Mouse (Mus musculus) left cerebral cortex, postnatal 36 days (tissue): ENCODE data around the gene Kctd19. TPM values are rescaled to one million over a fixed set of nuclear protein-coding genes. Genes with fewer than 3 reads are reported as not detected.

ENCODE experiments used
- DNase-seq, 2 experiments: peaks; one replicate each; pipeline ENCODE4 v3.0.0; 2021 to 2022; ENCODE audit warnings: low spot score in 2 of 2, mixed read lengths in 1 of 2
- intact Hi-C: fragments of 180-260 bp; cut with DNase I; formaldehyde crosslinking; loops from one replicate; pipeline ENCODE4 v1.15.1; 2025
- total RNA-seq, 2 experiments: library from RNA; stranded (reverse); gene quantifications; 2 replicates each; pipeline ENCODE4 v1.2.3; 2021

The Kctd19 gene
- total RNA-seq, 2 experiments from 2014 or later, result not detected

DNA sequence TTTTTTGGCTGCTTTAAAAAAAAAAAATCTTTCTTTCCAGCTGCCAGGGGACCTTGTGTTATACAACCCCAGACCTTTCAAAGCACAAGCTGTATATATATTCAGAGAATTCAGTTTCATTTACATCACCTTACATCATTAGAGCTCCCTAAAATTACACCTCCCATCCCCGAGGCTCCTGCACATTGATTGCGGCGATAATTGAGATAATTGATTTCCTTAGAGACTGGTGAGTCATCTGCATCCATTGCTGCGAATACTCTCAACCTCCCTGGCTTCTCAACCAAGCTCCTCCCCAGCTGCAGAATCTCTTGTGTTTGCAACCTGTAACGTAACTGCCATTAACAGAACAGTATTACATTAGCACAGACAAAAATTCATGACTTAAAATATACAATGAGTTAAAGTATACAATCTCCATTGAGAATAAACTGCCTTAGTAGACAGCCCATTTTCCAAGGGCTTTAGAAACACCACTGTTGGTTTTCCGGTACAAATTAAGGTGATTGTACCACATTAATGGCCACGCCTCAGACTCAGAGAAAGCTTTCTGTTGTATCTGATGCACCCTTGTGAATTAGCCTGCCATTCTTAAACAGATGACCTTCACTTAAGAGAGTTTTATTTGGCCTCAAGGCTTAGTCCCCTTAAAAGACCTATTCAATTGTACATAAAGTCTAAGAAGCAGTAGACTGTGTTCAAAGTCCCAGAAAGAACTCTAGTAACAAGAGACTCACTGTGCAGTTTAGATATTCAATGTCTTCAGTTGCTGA is 18.6 kb upstream of the Kctd19 start:
- intact Hi-C loops, result no loop called here

DNA sequence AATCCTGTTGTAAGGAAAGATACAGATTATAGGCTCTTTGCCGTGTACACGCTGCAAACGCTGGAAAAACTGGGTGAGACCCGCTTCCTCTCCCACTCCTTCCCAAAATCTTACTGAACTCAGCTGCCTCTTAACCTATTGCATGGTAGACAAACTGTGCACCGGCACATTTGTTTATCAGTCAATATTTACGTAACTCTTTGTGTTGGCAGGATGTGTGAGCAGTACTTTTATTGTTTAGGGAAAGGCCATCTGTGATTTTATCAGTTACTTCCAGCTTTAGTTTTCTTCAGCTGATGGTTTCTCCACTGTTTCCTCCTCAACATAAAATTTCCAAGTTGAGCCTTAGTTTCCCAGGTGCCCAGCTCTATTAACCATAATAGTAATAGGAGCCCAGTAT is 13.6 kb upstream of the Kctd19 start:
- no peak for DNase-seq
- intact Hi-C loops, result no loop called here

More for the DNA sequence above, 18.6 kb upstream of the Kctd19 start:
- no peak for DNase-seq

DNA sequence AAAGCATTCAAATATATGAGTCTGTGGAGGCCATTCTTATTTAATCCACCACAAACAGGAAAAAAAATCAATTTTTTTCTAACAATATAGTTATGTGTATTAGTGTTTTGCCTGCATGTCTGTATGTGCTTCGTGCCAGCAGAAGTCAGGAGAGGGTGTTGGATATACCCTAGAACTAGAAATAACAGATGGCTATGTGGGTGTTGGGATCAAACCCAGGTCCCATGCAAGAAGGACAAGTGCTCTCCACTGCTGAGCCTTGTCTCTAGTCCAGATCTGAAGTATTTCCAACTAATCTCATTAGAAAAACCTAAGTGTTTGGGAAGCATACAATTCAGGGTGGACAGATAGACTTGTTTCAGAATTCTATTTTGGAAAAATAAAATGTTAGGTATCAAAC is 8.7 kb upstream of the Kctd19 start:
- DNase-seq, result no peak
- intact Hi-C loops, result no loop called here

DNA sequence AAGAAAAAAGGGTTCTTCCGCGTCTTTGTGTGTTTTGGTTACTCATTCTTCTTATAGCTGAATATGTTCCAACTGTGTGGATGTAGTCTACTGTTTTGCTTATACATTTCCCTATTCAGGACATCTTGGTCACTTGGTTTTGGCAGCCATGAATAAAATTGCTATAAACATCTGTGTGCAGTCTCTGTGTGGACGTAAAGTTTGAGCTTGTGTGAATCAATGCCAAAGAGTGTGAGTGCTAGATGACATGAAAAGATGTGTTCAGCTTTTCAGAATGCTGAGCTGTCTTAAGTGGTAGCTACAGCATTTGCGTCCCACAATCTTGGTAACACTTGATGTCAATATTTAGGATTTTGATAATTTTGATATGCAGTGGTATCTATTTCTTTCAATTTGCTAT is 6.5 kb upstream of the Kctd19 start:
- intact Hi-C loops, result no loop called here
- no peak for DNase-seq

DNA sequence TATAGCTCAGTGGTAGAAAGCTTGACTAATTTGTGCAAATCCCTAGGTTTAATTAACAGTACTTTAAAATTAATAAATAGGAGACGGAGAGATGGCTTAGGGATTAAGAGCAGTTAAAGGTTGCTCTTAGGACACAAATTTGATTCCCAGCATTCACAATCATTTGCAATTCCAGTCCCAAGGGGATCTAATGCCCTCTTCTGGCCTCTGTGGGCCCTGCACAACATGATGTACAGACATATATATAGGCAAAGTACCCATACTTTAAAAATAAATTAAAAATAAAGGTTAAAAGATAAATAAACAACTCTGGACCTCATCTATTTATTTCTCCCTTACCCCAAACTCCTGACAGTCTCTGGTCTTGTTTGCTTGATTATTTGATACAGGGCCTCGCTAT is 5.7 kb upstream of the Kctd19 start:
- no peak for DNase-seq
- intact Hi-C loops, result no loop called here

DNA sequence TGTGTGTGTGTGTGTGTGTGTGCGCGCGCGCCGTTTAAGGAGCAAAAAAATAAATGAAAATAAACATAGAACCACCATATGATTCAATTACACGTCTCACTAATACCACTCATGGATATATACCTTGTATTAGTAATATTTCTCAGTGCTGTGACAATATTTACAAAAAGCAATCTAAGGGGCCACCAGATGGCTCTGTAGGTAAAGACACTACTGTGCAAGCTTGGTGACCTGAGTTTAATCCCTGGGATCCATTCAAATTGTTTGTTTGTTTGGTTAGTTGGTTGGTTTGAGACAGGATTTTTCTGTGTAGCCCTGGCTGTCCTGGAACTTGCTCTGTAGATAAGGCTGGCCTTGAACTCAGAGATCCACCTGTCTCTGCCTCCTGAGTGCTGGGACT is 3.4 kb downstream of the Kctd19 start:
- intact Hi-C loops, result no loop called here

DNA sequence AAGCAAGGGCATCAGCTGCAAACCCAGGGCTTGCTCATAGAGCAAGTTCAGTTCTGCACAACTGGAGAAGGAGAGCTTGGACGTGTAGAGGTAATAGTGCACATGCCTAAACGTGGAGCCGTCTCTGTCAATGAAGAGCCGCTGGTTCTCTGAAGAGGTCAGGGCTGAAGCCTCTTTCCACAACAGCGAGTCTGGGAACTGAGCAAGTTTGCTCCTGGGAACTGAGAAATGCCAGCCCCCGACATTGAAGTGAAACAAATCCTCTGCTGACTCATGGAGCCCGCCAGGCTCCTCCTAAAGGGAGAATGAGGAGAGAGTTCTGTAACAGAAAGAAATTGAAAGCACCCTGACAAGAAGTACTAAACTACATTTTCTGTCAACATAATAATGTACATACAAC is 5.0 kb downstream of the Kctd19 start:
- intact Hi-C loops, result no loop called here
- DNase-seq, result no peak

More for the DNA sequence above, 3.4 kb downstream of the Kctd19 start:
- DNase-seq, result no peak

DNA sequence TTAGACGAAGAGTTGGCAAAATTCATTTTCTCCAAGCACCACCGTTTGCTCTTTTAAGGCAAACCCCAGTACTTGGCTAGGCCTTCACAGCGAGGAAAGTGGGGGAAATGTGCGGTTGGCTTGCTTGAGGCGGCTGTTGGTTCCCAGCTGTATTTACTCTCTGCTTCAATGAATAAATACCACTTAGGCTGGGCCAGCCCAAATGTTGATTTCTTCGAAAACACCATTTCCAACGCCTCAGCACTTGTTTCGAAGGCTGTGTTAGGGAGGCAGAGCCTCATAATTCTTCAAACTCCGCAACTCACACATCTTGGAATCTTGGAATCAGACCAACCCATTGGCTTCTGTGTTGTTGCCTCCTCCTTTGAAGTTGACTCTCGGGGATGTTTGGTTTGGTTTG is 6.9 kb downstream of the Kctd19 start:
- no peak for DNase-seq
- intact Hi-C loops, result no loop called here

DNA sequence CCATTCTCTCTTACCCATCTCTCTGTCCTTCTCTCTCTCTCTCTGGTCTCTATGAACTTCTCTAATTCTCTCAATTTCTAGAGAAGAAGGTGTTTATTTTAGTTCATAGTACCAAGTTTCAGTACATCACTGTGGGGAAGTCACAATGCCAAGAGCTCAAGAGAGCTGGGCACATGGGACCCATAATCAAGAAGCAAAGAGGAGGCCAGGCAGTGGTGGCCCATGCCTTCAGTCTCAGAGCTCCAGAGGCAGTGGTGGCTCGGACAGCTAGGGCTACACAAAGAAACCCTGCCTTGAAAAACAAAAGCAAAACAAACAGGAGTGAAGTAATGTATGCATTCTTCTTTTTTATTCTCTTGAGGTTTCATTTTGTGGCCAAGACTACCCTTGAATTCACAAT is 8.8 kb downstream of the Kctd19 start:
- intact Hi-C loops, result no loop called here
- no peak for DNase-seq

DNA sequence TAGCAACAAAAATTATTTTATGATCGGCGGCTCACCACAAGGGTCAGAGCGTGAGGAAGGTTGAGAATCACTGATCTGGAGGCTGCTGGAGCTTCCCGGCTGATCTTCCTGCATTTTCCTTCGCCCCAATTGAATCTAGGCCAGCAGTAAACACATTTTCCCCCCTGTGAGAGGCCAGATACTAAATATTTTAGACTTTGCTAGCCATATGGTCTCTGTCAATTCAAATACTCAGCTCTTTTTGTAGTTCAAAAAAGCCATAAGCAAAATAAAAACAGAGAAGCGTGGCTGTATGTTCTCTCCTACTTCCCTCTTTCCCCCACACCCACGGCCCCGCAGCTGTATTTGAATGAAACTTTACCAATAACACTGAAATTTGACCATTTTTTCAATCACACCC is 9.8 kb downstream of the Kctd19 start:
- intact Hi-C loops, result no loop called here
- no peak for DNase-seq

DNA sequence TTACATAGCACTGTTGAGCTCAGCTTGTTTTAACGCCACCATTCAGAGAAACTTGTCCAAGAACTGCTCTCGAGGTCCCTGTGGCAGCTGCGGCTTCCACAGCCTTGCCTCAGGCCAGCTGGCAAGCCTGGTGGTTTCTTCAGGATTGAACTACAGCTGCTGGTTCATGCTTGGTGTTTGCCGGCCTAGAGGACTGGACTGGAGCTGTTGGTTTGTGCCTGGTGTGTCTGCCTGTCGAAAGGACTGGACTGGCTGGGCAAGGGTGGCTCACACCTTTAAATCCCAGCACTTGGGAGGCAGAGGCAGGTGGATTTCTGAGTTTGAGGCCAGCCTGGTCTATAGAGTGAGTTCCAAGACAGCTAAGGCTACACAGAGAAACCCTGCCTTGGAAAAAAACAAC is 13.3 kb downstream of the Kctd19 start:
- intact Hi-C loops, result no loop called here
- DNase-seq, result no peak

DNA sequence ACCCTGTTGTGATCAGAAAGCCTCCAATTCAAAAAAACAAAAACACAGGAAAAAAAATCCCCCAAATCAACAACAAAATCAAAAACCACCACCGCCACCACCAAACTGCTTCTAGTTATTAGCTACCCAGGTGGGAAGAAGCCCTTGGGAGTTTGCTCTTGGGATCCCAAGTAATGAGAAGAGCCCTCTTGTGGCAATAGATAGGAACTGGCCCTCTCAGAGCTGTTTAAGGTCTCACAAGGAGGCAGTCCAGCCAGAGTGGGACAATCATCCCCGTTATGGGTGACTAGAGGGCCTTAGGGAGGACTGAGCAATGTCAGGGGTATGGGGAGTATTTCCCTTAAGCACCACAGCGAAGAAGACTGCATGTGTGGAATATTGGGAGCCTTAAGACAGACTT is 15.6 kb downstream of the Kctd19 start:
- peak in 1 of 2 experiments; percentile 36 for DNase-seq
- intact Hi-C loops, result loop anchor here (5.0 kb wide), 1 partner anchor 35 kb away; no protein-coding TSS in a partner anchor

DNA sequence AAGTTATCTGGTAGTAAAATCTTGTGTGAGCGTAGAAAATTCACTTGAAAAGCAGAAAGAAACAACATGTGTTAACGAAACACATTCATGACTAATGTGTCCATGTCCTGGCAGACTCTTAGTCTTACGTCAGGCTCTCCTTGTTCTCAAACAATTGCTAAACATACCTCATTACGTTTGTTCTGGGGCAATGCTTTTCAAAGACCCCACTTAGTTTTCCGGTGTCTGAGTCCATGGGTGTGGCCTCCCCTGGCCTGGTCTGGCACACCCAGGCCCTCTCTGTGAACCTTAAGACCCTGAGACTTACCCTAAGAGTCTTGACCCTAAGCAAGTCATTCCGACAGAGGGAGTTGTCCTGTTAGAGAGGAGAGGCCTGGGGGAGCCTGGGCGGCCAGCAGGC is 19.4 kb downstream of the Kctd19 start:
- intact Hi-C loops, result no loop called here

DNA sequence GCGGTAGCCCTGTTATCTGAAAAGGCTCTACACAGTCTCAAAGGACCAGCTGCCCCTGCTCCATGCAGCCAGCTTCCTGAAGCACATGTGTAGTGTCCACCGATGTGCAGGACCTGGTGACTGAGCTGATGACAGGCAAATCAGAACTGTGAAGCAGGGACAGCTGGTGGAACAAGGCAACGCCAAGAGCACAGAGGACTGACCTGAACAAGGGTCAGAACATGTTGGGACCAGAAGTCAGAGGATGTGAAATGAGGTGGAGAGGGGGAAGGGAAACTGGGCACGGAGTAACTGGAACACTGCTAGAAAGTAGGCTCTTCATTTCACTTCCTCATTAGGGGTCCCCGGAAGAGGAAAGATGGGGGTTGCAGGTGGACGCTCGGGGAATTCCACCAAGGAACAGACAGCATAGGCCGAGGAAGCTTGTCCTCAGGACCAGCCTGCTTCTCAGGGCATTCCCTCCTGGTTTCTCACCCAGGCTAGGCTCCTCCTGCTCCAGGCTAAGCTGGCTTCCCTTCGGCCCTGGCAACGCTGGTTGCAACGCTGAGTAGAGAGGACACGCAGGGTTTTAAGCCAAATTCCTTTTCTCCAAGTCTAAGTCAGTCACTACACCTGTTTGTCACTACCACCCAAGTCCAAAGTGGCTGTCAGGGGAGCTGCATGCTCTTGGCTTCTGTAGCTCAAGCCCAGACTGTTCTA is 20.1 kb downstream of the Kctd19 start:
- intact Hi-C loops, result no loop called here
- no peak for DNase-seq

More for the DNA sequence above, 19.4 kb downstream of the Kctd19 start:
- no peak for DNase-seq

DNA sequence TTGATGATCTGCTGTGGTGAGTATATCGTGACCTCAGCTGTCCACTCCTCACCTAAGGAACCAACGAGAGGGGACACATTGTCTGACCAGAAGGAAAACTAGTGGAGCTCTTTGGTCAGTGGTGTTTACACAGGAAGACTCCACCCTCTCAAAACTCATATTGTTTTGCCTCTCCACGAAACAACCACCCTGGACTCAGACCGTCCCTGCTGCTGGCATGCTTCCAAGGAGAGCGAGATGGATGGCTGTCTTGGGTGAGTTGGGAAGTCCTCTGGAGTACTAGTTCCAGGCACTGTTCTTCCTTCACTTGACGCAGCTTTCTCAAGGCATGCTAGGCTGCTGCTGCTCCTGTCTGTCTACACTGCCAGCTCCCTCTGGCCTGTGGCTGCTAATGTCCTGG is 24.2 kb downstream of the Kctd19 start:
- intact Hi-C loops, result no loop called here
- no peak for DNase-seq

DNA sequence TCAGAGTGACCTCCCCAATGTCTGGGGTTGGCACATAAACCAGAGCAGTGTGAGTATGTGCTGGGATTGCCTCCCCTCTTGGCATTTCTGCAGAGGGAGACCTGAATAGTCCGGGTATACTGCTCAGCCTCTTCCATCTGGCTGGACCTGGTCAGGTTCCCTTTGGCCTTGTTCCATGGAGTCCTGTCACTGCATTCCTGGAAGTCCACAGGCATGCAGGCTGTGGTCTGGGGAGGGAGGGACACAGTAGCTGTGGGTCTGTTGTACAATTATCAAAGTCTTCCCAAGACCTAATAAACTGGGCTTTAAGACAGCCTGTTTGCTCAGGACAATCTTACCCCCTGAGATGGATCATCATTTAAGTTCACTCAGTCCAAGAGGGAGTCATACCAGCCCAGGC is 26.2 kb downstream of the Kctd19 start:
- no peak for DNase-seq
- intact Hi-C loops, result no loop called here

DNA sequence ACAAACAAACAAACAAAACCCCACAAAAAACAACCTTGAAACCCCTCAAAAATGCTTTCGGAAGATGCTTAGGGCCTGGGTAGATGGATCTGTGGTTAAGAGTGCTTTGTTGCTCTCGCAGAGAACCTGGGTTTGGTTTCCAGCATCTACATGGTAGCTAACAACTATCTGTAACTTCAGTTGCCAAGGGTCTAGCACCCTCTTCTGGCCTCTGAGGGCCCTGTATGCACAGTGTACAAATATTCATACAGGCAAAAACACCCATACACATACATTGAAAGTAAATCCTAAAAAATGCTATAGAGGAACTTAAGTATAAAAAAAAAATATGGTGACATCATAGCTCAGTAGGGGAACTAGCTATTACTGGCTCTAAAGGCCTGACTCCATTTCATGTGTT is 29.2 kb downstream of the Kctd19 start:
- intact Hi-C loops, result no loop called here
- no peak for DNase-seq

DNA sequence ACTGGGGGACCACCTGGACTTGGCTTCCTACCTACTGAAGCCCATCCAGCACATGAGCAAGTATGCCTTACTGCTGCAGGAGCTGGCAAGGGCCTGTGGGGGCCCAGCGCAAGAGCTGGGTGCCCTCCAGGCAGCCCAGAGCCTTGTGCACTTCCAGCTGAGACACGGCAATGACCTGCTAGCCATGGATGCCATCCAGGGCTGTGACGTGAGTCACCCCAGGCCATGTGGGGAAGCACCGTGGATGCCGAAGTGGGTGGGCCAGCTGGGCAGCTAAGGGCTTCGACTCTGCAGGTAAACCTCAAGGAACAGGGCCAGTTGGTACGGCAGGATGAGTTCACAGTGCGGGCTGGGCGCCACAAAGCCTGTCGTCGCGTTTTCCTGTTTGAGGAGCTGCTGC is 33.0 kb downstream of the Kctd19 start:
- no peak for DNase-seq
- intact Hi-C loops, result no loop called here

DNA sequence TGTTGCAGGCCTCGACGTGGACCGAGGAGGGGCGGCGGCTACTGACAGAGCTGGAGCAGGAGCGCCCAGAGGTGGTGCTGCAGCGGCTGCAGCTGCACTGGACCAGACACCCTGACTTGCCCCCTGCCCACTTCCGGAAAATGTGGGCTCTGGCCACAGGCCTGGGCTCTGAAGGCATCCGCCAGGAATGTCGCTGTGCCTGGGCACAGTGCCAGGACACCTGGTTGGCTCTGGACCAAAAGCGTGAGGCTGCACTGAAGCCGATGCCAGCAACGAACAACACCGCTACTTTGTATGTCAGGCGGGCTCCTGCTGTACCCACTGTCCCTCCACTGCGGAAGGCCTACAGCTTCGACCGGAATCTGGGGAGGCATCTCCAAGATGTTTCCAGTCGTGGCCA is 34.6 kb downstream of the Kctd19 start:
- intact Hi-C loops, result no loop called here
- peak in 1 of 2 experiments; percentile 13 for DNase-seq

DNA sequence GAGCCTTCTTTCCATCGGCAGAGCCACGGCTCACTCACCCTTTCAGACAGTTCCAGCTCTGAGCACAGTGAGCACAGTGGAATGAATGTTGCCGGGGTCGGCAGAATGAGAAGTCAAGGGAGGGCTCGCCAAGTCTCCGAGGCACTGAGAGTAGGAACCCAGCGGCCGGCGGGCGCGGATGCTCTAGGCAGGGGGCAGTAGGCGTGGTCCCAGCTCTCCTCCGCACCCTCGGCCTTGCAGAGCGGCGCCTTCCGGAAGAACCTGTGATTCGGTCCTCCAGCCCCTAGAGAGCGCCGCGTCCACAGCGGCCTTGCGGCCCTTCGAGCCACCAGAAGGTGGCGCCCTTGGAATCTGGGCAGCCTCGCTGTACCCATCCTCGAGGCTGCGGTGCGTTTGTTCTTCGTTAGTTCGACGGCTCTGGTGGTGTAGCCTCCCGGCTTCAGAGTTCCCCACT is 38.8 kb downstream of the Kctd19 start:
- intact Hi-C loops, result no loop called here
- DNase-seq, result no peak

DNA sequence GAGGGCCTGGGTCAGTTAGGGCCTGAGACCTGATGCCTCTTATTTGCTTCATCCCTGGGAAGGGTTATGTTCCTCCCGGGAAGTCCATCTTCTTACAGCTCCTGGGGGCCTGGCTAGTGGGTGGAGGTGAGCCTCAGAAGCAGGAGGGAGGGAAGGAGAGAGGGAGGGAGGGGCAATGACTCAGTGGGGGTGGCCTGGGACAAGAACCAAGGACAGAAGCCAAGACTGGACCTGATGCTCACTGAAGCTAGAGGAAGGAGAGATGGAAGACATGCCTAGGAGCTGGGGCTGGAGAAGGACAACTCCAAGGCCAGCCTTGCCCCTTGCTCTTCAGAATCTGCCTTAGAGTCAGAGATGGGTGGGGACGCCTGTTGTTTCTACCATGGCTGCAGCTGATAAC is 40.3 kb downstream of the Kctd19 start, which contains the start of gene Plekhg4:
Gene Plekhg4 (plus strand): TSS at position 243 of the 400 bp plus-strand sequence.
- intact Hi-C loops, result no loop called here
- DNase-seq, result no peak
